Mouse (Mus musculus) T-cell, adult 2 months (primary cell): ENCODE measurements around the gene Zcchc24.

Experiments used
- DNase-seq: peaks from one replicate; pipeline ENCODE4 v3.0.0; 2022; ENCODE audit warnings: low spot score

Gene Zcchc24

DNA sequence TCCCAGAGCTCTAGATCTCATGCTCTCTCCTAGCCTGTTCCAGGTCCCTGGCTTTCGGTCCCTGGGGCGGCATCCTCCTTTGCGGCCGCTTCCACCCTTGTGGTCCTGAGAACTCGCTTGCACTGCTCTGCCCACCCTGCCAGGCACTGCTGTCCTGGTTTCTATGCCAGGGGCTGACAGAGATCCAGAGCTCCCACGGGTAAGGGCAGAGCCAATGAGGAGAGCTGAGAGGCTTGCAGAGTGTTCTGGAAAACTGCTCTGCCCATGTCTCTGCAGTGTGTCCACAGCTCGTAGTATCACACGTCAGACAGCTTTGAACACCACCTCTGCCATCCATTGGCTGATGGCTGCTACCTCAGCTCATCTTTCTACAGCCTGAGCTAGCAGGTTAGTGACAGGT is 51.1 kb downstream of the Zcchc24 start:
- no peak for DNase-seq

DNA sequence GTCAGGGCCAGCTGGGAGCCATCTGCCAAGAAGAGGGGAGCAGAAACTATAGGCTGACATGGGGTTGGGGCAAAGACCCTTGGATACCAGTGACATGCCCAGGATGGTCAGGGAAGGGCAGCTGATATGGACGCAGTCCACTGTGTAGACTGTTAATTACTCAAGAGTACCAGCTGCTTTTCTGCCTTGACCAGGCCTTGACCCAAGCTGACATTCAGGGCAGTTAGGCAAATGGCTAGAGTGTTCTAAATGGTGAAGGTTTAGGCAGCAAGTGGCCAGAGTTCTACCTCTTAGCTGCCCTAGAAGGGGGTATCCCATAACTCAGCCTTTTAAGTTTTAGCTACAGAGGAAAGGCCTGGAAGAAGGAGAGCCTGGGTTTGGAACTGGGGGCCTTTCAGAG is 52.3 kb downstream of the Zcchc24 start:
- no peak for DNase-seq

GRCm38 (mm10) chr14:25713443-25713842 is 55.4 kb downstream of the Zcchc24 start:
- no peak for DNase-seq

DNA sequence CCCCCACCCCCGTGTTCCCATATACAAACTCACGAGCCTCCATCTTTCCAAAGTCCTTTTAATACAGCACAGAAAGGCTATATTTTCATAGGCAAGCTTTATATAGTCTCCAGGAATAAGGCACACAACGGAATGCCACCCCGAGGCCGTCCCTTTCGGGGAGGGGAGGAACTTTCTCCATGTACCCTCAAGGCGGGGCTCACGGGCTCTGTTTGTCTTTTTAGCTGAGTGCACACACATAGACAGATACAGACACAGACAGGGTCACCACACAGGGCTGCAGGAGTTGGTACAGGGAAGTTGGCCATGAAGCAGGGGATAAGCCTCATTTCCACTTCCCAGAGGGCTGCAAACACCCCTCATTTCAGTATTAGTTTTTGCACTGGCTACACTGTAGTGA is 57.2 kb downstream of the Zcchc24 start:
- DNase-seq = no peak

- DNase-seq = no peak
These were observed 57.7 kb downstream of the Zcchc24 start for GRCm38 (mm10) chr14:25711177-25711576.

DNA sequence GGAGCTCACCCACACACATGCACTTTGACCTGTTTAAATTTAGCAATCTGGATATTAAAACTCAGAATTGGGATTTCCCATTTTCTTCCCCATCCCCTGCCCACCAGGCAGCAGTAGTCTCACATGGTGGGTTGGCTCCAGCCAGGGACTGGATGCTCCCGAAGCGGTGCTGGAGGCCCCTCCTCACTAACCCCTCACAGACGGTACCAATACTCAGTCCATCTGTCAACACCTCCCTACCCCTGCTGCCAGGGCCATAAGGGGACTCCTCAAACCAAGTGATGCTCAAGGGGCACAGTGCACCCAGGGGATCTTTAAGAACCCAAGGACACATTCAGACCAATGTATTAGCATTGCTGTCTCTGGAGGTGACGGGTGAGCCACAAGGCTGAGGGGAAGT is 58.2 kb downstream of the Zcchc24 start:
- DNase-seq = no peak

DNA sequence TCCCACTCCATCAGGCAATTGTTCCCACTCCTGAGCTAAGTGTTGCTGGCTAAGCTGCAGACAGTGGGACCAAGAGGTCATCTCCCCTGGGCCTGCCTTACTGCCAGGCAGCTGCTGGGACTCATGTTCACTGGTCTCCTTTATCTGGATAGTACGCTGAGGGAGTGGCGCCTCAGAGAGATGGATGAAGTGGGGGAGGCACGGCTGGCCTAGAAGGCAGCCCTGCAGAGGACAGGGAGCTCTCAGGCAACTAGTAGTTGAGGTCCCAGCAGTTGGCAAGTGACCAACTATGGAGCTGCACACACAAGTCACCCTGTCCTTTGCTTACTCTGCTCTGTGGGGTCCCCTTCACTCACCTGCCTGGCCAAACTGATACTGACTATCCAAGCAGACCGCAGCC is 58.8 kb downstream of the Zcchc24 start:
- no peak for DNase-seq

DNA sequence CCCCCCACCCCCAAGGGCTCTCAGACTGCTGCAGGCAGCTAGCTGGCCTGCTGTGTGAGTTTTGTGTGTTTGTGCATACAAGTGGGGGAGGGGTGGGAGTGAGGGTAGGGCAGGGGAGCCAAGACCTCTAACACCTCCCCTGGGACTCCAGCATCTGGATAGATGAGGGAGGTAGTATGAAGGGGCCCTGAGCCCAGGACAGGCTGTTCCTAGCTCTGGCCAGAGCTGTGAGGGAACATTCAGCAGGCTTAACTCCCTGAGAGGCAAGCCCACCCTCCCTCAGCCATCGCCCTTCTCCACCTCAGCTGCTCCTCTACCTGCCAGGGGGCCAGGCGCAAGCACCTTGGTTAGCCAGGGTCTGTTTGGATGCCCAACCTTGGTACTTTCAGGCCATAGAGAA is 59.9 kb downstream of the Zcchc24 start:
- DNase-seq = no peak

GRCm38 (mm10) chr14:25708451-25708850 is 60.4 kb downstream of the Zcchc24 start:
- no peak for DNase-seq

GRCm38 (mm10) chr14:25707691-25708181 is 61.1 kb downstream of the Zcchc24 start:
- DNase-seq = peak; percentile 39

GRCm38 (mm10) chr14:25701986-25702385 is 66.9 kb downstream of the Zcchc24 start:
- peak; percentile 22 for DNase-seq

DNA sequence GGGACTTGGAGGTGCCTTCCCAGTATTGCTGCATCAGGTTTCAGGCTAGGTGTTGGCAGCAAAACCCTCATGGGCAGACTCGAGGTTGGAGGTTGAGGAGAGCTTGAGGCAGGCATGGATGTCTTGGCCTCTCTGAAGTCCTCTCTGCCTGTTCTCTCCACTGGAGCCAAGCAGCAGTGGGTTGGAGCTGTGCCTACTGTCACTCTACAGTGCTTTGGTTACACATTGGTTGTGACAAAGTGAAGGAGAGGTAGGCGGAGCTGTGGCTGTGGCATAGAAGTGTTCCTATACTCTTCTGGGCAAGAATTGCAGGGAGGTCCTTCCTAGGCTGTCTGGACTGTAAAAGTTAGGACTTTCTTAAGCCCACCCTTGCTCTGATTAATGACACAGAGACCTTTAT is 72.5 kb downstream of the Zcchc24 start:
- DNase-seq = no peak

DNA sequence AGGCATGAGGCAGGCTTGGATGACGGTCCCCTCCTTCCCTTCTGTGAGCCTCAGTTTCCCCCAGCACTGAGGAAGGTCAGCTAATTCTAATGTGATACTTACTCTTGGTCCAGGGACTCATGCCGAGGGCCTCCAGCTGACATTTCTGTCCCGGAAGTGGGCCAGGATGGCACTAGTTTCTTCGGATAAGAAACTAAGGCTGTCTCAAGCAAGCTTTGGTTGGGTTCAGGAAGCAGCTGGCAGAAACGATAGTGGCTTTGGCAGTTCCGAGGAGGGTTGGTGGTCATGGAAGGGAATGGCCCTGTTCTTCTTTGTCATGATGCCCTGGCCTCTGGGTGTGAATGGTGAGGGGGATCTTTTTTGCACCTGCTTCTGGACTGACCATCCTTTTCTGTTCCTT is 73.8 kb downstream of the Zcchc24 start:
- DNase-seq = peak; percentile 13

- DNase-seq = no peak
These were observed 74.3 kb downstream of the Zcchc24 start for GRCm38 (mm10) chr14:25694569-25694897.

DNA sequence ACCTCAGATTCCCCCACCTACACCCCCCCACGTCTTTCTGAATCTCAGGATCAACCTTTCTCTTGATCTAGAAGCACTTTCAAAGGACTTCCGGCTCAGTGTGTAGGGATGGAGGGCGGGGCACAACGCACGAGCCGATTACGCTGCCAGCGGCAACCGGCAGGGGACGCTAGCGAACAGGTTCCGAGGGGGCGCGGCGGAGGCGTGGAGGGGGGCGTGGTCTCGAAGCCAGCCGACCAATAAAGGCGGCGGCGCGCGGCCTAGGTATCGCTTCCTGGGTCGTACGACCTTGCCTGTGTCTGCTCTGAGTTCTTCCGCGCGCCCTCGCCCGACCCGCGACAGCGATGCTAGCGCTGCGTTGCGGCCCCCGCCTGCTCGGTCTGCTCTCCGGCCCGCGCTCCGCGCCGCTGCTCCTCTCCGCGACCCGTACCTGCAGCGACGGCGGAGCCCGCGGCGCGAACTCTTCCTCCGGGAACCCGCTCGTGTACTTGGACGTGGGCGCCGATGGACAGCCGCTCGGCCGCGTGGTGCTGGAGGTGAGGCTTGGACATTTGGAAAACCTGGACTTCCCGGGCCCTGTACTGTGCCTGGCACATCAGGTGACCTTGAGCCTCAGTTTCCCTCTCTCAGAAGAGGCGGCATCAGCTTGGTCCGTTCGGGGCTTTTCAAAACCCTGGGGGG is 74.8 kb downstream of the Zcchc24 start, which contains the start of gene Ppif:
Gene Ppif (plus strand): TSS at position 267 of the 681 bp plus-strand sequence.
- DNase-seq = peak; percentile 97

DNA sequence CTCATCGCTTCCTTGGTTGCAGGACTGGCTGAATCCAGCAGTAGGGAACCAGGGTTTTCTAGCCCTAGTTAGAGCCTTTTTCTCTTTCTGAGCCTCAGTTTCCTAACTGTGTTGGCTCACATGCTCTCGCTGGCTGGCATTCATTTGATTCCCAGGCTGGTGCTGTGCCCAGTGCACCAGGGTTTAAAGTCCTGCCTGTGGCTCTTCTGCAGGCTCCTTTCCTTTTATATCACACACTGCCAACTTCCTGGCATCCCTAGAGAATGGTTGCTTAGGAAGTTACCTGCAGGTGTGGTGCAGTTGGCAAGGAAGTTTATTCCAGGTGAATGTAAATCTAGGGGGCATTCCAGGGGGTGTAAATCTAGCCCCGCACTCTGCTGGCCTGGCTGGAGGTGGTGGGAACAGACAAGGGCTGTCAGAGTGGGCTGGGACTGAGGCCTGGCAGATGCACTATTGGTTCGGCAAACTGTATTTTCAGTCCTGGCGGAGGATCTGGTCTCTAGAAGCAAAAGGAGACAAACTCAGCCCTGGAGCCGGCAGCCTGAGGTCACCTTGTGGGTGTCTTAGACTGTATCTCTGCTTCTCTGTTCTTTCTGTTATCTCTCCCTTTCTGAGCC is 75.5 kb downstream of the Zcchc24 start:
- DNase-seq = no peak

- no peak for DNase-seq
These were observed 81.6 kb downstream of the Zcchc24 start for GRCm38 (mm10) chr14:25686983-25687901.

DNA sequence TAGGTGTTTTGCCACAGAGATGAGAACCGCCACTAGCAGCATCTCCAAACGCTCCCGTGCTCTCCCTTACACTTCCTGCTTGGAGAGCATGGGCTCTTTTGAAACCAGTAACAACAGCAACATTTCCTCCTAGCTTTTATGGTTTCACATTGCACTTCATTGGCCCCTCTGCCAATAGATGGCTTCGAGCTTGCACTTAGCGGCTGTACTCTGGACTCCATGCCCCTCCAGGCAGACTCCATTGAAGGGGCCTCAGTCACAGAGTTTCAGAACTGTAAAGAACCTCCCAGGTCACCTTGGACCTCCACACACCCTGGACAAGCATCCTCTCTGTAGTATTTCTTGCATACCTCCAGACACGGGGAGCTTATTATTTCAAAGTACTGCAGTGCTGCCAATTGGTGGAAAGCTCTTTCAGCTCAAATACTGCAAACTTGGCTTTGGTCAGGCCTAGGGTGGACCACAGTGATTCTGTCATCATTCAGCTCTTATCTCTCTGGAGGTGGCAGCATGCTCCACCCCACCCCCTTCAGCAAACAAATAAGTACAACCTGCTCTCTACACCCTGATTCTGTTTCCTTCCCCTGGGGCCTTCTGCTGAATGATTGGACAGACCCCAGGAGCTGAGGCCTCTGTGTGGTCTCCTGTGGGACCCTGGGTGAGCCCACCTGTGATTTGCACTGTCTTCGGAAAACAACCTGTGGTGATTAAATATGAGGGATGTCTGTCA is 82.5 kb downstream of the Zcchc24 start:
- no peak for DNase-seq

DNA sequence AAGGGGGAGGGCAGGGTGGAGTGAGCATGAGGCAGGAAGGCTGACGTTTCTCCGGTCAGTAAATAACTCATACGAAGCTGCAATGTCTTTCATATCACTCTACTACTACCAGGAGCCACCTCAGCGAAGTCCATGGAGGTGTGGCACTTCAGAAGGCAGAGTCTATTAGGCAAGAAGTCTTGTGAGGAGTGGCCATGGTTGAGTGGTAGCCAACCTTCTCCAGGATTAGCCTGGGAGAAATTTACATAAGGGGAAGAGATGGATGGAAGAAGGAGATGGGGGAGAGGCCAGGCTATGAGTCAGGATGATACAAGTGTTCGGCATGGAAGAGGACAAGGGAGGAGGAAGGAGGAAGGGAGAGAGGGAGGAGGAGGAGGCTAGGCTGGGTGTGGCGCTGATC is 86.8 kb downstream of the Zcchc24 start:
- DNase-seq = no peak

DNA sequence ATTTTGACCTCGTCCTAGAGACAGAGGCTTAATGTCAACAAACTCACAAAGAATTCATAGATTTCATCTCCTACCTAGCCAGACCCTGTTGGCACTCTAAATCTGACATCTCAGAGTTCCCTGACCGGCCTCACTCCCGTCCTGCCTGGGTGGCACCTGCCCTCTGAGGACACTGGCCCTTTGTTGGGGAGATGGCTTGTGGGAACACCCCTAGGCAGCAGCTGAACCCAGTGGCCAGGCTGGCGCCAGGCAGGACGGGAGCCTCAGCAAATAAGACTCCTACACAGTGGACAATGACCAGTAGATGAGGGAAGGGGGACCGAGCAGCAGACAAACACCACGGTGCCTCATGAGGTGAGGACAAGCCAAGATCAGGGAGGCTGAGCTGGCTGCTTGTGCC is 89.2 kb downstream of the Zcchc24 start:
- no peak for DNase-seq

GRCm38 (mm10) chr14:25667587-25667986 is 101.3 kb downstream of the Zcchc24 start:
- DNase-seq = no peak
